Mouse (Mus musculus) lung, adult 18-20 months (tissue): ENCODE data around the gene Dyrk1a.

ENCODE experiments used
- DNase-seq, 2 experiments: peaks; one replicate each; pipeline ENCODE4 v3.0.0; 2022; ENCODE audit warnings: mixed read lengths in 2 of 2

The Dyrk1a gene

DNA sequence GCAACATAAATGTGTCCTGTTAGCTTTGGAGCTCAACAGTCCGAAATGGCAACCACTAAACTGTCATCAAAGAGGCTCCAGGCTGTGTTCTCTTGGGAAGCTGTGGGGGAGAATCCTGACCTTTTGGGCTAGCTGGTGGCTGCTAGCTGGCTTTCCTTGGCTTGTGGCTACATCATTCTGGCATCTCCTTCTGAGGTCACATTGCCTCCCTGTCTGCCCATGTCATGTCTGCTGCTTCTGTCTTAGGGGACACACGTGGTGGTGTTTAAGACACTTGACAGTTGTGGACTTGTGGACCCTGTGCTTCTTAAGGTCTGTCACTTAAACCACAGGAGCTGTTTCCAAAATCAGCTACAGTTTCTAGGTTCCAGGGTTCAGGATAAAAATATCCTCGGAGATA lies 21.7 kb downstream of the Dyrk1a start:
- DNase-seq, result no peak

DNA sequence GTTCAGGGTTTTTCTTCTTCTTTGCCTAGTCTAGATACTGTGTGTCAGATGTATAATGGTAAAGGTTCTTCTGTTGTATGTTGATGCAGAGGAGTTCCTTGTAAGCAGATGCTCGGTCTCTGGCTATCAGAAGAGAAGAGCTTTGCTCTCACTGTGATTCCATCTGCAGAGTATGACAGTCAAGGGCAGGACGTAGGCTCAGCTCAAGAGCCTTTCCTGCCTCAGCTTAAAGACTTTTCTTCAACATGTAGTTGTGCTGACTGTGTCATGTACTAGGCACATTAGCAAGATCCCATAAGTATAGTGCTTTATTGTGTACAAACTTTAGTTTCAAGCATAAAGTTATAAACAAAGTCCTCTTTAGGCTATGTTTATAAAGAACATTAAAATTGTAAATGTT lies 26.8 kb downstream of the Dyrk1a start:
- DNase-seq, result no peak

DNA sequence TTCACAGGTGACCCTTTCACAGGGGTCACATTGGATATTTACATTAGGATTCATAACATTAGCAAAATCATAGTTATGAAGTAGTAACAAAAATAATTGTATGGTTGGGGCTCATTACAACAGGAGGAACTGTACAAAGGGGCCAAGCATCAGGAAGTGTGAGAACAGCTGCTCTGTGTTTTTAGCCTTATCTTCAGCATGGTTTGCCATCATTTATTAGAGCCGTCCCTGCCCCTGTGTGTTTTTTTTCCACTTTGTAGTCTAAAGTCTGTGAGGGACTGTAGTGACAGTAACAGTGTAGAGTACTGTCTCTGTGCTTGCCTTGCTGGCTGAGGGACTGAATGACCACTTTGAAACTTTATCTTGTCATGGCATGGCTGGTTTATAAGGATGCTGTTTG lies 27.8 kb downstream of the Dyrk1a start:
- DNase-seq, result no peak

DNA sequence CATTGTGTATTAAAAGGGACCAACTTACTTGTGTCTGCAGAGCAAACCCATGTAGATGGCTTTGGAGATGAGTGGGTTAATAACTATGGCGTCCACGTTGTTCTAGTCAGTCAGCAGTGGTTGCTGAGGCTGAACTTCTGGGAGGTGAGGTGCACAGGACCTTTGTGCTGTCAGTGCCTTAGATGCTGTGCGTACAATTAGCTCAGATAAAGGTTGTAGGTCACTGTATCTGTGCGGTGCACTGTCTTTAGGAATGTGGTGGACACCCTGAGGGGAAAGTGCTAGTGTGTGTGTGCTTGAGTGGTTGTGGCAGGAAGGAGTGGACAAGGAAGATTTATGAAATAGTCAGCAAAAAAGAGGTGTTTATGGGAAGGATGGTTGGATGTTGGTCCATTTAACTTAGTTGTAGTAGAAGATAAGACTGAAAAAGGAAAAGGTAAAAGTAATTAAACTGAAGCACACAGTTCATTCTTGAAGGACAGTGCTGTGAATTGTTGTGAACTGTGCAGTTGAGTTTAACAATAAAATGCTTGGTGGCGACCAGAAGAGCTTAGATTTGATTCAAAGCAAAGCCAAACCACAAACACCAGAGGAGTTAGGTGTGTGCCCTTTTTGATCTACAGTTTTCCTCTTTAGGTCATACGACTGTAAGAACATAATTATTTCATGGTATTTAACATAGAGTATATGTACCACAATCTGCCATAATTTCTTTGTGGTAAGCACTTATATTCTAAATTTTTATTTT lies 30.3 kb downstream of the Dyrk1a start:
- DNase-seq, result no peak

DNA sequence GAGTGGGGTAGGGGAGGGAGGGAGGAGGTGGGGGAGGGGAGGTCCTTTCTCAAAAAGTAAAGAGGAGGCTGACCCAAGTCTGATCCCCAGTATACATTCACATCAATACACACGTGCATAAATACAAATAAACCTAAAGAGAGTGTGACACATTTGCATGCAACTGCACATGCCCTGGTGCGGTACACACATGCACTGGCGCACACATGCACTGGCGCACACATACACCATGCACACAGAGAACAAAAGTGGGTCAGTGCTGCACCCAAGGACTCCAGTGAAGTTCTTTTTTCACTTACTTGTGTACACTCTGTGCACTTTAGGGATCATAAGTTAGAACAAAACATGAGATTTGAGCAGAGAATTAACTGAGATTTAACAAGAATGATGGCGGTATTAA lies 31.3 kb downstream of the Dyrk1a start:
- DNase-seq, result no peak

DNA sequence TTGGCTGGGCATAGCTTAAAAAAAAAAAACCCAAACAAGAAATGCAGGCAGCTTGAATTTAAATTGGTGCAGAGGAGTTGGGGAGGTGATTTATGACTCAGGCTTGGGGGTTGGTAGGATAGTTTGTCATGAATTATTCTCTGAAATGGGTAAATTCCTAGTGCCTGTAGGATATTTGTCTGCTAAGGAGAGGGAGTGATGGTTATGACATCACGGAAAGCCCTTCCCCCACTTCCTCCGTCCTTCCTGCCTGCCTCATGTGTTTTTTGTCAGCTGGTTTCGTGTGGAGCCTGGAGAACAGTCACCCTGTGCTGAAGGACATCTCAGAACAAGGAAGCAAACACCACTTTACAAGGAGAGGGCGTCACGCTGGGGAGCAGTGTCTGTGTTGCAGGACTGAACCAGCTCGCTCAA lies 31.7 kb downstream of the Dyrk1a start:
- peak; percentile 69 to 78 for DNase-seq

DNA sequence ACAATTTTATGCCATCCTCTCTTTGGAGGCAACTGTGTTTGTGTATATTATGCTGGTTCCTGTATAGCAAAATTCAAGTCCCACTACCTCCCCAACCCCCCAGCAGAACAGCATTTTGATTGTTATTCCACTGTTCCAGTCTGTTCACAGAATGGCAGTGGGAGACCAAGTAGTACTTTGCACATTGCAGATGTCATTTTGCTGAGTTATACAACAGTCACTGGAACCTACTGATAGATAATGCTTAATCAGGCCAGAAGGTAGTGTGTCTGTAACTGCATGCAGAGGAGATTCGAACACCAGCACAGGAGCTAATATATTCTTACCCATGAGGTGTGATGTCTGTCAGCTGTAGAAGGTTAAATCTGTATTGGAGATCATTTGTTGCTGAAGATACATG lies 32.4 kb downstream of the Dyrk1a start:
- DNase-seq, result no peak

DNA sequence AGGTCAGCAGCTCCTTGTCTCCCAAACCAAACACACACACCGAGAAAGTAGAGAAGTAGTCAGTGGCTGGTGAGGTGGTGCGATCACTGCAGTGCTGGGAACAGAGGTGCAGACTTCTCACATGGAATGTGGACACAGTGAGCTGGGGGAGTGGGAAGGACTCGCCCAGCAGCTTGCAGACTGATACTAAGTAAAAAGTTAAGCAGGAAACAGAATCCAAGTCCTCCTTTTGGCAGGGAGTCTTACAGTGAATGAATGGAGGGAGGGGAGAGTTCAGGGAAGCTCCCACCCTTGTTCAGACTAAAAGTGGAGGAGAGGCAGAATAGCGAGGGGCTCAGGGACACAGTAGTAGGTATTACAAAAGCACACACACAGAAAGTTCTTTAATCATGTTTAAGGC lies 32.9 kb downstream of the Dyrk1a start:
- DNase-seq, result no peak

DNA sequence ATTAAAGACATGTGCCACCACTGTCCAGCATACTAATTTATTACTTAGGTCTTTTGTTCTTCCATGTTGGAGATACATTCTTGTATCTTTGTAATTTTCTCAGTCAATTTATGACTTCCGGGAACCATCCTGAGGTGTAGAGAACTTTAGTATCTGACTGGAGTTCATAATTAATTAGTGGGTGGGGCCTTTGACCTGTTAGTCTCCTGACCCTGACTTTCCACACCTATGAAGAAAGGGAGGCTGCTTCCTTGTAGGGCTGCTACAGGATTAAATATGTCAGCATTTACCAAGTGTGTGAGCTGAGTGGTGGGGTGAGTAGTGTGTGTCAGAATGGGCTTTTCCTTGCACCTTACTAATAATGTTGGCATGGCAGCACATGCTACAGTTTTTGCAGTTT lies 36.4 kb downstream of the Dyrk1a start:
- no peak for DNase-seq

DNA sequence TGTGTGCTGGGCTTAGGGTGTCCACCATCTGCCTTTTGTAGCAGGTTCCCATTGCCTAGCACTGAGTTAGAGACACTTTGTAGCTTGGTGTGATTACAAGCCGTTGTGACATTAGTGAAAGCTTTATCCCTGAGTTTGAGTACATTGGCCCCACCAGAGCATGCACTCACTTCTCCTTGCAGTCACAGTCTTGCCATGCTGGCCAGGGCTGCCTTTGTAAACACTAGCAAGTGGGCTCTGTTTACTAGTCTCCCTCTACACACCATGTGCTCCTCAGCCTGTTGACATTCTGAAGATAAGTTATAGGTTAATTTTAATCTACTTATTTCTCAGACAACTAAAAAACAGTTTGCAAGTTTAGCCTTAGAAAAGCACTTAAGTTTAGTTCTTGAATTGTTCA lies 37.7 kb downstream of the Dyrk1a start:
- peak; percentile 31 to 33 for DNase-seq

DNA sequence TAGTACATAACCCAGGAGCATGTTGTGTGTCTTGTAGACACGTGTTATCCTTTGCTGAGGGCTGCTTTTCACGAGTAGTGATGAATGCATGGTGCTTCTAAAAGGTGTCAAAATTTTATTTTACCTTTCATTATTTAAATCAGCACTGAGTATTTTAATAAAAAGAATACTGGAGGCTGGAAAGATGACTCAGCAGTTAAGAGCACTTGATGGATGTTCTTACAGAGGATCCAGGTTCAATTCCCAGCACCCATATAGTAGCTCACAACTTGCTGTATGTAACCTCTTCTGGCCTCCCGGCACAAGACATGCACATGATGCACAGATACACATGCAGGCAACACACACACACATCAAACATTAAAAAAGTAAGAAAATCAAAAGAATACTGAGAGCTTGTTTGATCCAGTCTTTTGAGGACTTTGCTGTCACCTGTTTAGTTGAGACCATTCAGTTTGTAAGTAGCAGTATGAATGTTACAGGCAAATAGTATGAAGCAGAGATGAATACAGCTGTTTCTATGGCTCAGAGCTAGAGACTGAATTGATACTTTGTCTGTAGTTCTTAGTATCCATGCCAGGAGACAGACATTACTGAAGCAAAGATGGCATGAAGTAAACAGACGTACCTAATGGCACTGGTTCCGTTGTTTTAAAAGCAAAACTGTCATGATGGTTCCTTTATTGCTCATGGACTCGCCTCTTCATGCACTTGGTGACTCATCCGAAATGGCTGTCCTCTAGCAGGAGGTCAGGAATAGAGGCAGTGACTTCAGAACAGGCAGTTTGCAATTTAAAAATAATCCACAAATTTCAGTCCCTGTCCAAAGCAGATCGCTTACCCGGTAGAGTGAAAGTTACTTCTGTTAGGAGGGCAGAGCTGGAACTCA lies 39.1 kb downstream of the Dyrk1a start:
- DNase-seq, result no peak

DNA sequence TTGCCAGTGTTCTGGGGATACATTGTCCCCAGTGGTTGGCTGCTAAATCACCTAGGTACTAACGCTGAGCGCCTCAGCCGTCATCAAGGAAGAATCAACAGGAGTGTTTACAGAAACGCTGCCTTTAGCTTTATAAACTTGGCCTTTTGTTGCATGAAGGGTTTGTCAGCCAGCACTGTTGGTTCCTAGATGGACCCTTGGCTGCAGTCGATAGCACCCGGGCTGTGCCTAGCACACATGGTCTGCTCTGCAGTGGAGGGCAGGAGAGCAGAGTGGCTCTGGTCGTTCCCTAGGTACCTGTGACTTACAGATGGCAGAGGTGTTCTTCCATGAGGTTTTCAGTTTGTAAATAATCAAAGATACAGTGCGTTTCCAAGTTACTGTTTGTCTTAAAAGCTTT lies 42.8 kb downstream of the Dyrk1a start:
- no peak for DNase-seq

DNA sequence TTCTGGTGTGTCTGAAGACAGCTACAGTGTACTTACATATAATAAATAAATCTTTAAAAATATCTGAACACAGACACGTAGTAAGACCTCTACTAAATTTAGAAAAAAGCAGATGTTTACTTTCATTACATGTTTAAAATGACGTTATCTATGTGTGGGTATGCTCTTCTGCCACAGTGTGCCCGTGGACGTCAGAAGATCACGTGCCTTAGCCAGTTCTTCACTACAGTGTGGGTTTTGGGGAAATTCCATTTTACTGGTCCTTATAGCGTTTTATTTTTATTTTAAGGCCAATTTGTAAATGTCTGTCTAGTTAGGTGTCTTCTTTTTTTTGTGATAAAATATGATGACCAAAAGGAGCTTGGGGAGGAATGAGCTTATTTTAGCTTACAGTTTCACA lies 47.4 kb downstream of the Dyrk1a start:
- DNase-seq, result no peak

DNA sequence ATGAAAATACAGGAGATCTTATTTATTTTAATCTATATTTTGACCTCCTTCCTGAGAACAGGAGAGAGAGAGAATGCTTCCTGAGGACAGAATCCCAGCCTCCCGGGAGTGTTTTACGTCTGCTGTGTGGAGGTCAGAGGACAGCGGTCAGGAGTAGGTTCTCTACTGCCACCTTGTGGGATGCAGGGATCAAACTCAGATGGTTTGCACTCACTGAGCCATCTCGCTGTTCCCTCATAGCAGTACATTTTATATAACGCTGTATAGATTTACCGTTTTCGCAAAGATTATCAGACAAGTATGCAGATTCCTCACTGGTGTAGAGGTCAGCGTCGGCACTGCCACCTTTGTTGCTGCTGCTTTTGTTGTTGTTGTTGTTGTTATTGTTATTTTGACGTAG lies 48.7 kb downstream of the Dyrk1a start:
- peak; percentile 72 to 76 for DNase-seq

DNA sequence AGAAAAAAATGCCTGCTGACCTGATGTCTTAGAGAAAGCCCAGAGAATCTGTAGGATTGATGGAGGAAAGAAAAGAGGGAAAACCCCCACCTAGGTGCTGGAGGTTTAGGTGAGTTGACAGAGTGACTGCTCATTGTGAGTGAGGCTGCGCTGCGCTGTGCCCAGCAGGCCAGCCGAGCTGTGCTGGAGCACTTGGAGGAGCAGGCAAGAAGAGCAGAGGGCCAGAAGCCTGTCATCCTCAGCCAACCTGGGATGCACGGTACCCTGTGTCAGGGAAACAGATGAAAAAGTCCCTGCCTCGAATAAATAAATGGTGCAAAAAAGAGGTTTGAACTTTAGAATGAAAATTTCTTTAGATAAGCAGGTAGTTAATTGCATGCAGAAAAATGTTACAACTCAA lies 49.5 kb downstream of the Dyrk1a start:
- DNase-seq, result no peak

DNA sequence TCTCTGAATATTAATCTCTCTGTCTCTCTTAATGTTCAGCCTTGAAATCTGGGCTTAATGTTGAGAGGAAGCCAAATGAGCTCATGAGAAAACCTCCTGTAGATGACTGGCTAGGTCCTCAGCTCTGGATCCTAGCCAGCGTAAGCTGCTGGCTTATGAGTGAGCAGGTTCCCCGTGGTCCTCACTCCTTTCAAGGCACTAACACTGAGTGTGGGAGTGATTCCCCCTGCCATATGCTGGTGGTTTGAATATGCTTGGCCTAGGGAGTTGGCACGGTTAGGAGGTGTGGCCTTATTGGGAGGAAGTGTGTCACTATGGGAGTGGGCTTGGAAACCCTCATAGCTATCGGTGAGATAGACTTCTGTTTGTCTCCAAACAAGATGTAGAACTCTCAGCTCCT lies 55.1 kb downstream of the Dyrk1a start:
- no peak for DNase-seq

DNA sequence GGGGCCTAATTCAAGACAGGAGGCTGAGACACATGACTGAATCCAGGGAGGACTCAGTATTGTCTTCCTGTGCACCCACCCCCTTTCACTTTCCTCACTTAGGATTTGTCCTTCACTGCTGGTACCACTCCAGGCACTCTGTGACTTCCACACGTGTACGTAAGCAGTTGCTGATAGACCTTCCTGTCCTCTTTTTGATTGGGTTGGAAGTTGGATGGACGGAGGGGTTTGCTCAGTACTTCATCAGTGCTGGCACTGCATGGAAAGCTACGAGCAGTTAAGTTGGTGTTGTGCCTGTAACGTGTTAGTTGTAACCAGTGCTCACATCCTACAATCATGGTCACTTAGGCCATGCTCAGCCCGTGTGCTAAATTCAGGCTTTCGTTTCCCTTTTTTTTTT lies 55.8 kb downstream of the Dyrk1a start:
- no peak for DNase-seq

DNA sequence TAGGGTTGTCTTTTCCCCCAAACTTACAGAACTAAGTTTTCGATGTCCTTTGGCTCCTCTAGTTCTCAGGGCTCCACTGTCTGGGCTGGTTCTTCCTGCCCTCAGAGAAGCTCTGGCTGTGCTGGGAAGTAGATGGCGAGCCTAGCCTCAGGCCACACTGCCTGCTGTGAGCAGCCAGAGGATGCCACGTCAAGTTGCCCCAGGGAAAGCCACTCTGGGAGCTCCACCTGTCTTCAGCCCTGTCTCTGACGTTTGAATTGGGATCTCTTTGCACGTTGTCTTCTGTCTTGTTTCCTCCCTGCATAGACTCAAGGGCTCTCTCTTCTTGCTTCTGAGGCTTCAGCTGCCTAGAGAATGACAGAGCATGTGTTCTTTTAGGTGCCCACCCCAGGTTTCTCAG lies 57.9 kb downstream of the Dyrk1a start:
- no peak for DNase-seq

DNA sequence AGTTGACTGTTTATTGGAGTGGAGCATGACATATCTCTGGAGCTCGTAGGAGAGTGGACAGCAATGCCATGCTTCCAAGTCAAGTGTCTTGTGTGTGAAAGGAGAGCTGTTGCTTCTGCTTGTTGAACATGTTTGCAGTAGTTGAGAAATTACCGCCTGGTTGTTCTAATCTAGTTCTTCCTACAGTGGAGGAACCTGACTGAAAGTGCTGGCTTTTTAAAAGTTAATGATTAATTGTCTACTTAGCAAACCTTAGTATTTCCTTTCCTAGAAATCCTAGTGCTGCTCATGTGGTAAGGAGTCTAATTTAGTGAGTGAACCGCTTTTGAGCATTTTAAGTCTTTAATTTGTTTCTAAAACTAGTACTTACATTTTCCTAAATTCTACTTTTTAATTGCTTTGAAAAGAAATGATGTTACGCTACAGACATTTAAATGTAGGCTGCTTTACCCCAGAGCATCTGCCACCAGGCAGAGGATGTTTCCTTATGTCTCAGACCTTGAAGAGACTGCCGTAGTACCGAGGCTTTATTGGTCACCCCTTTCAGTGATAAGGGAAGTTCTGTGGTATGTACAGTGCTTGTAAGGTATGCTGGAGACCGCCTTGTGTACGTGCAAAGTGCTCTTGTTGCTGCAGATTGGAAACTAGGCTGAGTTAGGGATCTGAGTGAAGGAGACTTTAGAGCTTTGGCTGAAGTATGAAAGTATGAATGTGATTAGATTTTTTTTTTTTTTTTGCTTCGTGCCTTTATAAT lies 59.3 kb downstream of the Dyrk1a start:
- DNase-seq, result no peak

DNA sequence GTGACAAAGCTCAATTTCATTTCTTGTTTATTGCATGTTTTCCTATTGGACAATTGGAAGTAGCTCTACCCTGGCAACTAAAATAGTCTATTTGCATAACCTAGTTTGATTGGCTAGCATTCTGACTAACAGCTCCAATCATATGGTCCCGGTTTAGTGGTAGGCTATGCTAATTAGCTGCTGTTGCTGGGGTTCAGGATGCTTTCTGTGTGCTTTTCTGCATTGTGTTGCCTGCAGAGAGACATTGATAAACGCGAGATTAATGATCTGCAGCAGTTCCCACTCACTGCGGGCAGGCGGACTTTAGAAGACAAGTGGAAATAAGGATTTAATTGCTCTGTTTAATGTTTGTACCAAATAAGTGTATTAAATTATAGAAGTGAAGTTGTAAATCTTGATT lies 62.2 kb downstream of the Dyrk1a start:
- peak in 1 of 2 experiments; percentile 51 for DNase-seq

DNA sequence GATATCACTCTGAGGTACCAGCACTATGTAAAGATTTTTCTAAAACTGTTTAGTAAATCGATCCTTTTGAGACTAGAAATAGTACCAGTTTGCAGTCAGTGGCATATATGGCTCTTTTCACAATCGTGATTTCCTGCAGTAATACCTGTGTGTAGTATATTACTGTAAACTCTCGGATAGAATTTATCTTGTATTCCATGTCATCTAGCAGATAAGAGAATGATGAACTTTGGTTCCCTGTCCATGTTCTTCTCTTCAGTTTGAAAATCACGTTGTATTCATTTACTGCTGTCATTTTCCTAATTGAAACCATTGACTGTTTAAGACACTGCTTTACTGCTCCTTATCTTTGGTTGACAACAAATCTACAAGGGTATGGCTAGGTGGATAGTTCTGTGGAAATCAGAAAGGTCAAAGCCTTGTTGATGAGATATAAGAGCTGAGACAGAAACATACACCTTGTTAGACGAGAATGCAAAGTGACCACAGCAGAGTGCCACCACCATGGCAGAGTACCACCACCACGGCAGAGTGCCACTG lies 62.7 kb downstream of the Dyrk1a start:
- DNase-seq, result no peak

DNA sequence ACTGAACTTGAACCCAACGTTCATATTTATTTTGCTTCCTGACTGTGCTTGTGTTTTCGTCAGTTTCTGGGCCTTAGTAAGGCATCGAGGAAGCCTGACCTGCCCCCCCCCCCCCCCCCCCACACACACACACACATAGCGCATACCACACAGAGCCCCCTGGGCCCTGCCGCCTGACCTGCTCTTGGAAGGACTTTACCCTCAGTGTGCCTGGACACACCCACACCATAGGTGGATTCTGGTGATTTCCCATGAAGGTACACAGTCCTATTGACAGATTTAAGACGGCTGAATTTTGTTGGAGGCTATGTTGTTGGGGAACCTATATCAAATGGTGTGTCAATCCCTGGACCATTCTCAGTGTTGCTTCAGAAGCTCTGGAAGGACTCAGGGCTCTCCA lies 63.2 kb downstream of the Dyrk1a start:
- no peak for DNase-seq

DNA sequence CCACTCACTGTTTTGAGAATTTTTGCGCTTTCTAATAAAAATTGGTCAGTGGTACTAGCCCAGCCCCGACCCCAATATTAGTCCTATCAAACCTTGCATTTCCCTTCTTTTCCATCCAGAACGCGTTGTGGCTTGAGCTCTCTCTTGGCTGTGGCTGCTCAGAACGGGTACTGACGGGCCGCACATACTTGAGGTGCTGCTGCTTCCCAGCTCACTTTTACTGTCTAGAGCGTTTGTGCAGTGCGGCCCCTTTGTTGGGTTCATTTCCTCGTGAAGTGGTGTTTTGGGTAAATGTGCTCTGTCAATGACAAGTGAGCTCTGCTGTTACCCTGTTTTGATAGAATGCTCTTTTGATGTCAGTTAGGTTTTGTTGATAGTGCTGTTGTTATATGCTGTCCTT lies 67.6 kb downstream of the Dyrk1a start:
- no peak for DNase-seq
